7 mouse cellular contexts compared by ENCODE assay signal in genomic region chr2:28423167-28423566, GRCm38 (mm10). TPM values are rescaled to one million over a fixed set of nuclear protein-coding genes. Genes with fewer than 3 reads are reported as not detected.
DNase-seq lines count a peak whose midpoint lies in the region.

No protein-coding gene starts in this region.

- peak; percentile 45 to 46 for DNase-seq in layer of hippocampus, postnatal 10 days (ENCODE audit: low spot score in 2 of 2)
- DNase-seq in layer of hippocampus, postnatal 25 days (ENCODE audit: extremely low spot score in 1 of 2, low spot score in 1 of 2), result no peak
- peak; percentile 60 for DNase-seq in MEL-GATA-1-ER (ENCODE audit: extremely low read depth, low read depth)
- peak; percentile 61 for DNase-seq in adrenal gland, postnatal 25 days
- DNase-seq in induced T-regulatory cell, adult 2 months (ENCODE audit: low read depth), result peak; percentile 68
- DNase-seq in naive thymus-derived CD4-positive, alpha-beta T cell, adult 2 months (ENCODE audit: low read depth), result peak; percentile 60
- DNase-seq in layer of hippocampus, adult 9-10 months (ENCODE audit: low spot score), result no peak

RNA-seq across cellular contexts. Expression of gene Ppp1r26, which starts 23.4 kb away (rescaled TPM):
- total RNA-seq in layer of hippocampus, postnatal 10 days (2021), result 10 to 100 TPM; 20.2 to 21.9 TPM
- total RNA-seq in layer of hippocampus, postnatal 25 days (2021), result 10 to 100 TPM; 14.3 to 16.0 TPM
- total RNA-seq in adrenal gland, postnatal 25 days (2021), result 5.5 and 9.6 TPM in 2 replicates

RNA-seq across cellular contexts. Expression of gene 1700007K13Rik, which starts 43.0 kb away (rescaled TPM):
- total RNA-seq in layer of hippocampus, postnatal 10 days (2021), result 1 to 10 TPM; 5.1 to 6.8 TPM
- total RNA-seq in layer of hippocampus, postnatal 25 days (2021), result 1 to 10 TPM; 2.8 to 3.8 TPM
- total RNA-seq in adrenal gland, postnatal 25 days (2021), result 1.0 TPM in 1 of 2 replicates, not detected in the other

RNA-seq across cellular contexts. Expression of gene Mrps2, which starts 44.7 kb away (rescaled TPM):
- total RNA-seq in layer of hippocampus, postnatal 10 days (2021), result 10 to 100 TPM; 37.2 to 37.4 TPM
- 10 to 100 TPM; 38.3 to 39.2 TPM for total RNA-seq in layer of hippocampus, postnatal 25 days (2021)
- total RNA-seq in adrenal gland, postnatal 25 days (2021), result 52.4 and 61.8 TPM in 2 replicates

Comparison
In these comparisons a context has a peak if more than half of its experiments do, and no peak if none do; other contexts are left out.
1. DNase-seq: peak in layer of hippocampus, postnatal 10 days (2 of 2), MEL-GATA-1-ER (single experiment), adrenal gland, postnatal 25 days (single experiment), induced T-regulatory cell, adult 2 months (single experiment) and naive thymus-derived CD4-positive, alpha-beta T cell, adult 2 months (single experiment); none in layer of hippocampus, postnatal 25 days (0 of 2) and layer of hippocampus, adult 9-10 months (single experiment).